Mouse (Mus musculus) testis, adult 2 months (tissue): ENCODE results near the gene Id1.

Experiments used
- CTCF ChIP-seq: fragments of 200-500 bp; IDR thresholded peaks from 2 replicates; pipeline ENCODE4 v1.5.1; 2012; ENCODE audit warnings: low read depth, mild to moderate bottlenecking, inconsistent platforms, low read length, moderate library complexity; ENCODE audit not compliant: control insufficient read depth, insufficient read depth, insufficient replicate concordance
- POLR2A ChIP-seq: fragments of 200-500 bp; IDR thresholded peaks from 2 replicates; pipeline ENCODE4 v1.6.1; 2012; ENCODE audit warnings: low read depth, mild to moderate bottlenecking, inconsistent platforms, low read length, moderate library complexity; ENCODE audit not compliant: control insufficient read depth

GRCm38 (mm10) chr2:152696476-152697164 lies 39.4 kb upstream of the Id1 start:
- no peak for TF ChIP-seq POLR2A
- peak; percentile 78; the same call in 1 of the 2 replicates for TF ChIP-seq CTCF
